Mouse (Mus musculus) hindbrain, embryonic 11.5 days (tissue): ENCODE data around the gene Cap2. TPM values are rescaled to one million over a fixed set of nuclear protein-coding genes. Genes with fewer than 3 reads are reported as not detected.
A peak's percentile ranks its signal among the peaks of the same experiment; 100 is the strongest.

Source experiments
- ATAC-seq: fragments of 200-750 bp; cut with Nextera tagmentation; 2 replicates; pipeline ENCODE4 v1.8.0; 2017; ENCODE audit warnings: mild to moderate bottlenecking, moderate TSS enrichment, moderate library complexity; ENCODE audit not compliant: low FRiP score
- DNase-seq: peaks from one replicate; pipeline ENCODE4 v3.0.0-alpha.2; 2015; ENCODE audit warnings: low spot score
- H3K27ac ChIP-seq: fragments of 300-500 bp; sonication (generic); 2 replicates; pipeline ENCODE4 v1.5.1; 2014; ENCODE audit warnings: mild to moderate bottlenecking, low read depth, low read length
- H3K27me3 ChIP-seq: fragments of 300-500 bp; sonication (generic); 2 replicates; pipeline ENCODE4 v1.6.1; 2014; ENCODE audit warnings: mild to moderate bottlenecking, low read length, moderate library complexity, mixed read lengths; ENCODE audit not compliant: control insufficient read depth, insufficient read depth
- H3K36me3 ChIP-seq: fragments of 300-500 bp; sonication (generic); 2 replicates; pipeline ENCODE4 v1.6.1; 2014; ENCODE audit warnings: mild to moderate bottlenecking, low read length, moderate library complexity, mixed read lengths; ENCODE audit not compliant: control insufficient read depth, insufficient read depth
- H3K4me1 ChIP-seq: fragments of 300-500 bp; sonication (generic); replicated peaks from 2 replicates; pipeline ENCODE4 v1.6.1; 2014; ENCODE audit warnings: low read length, mixed read lengths; ENCODE audit not compliant: control insufficient read depth, insufficient read depth
- H3K4me2 ChIP-seq: fragments of 300-500 bp; sonication (generic); replicated peaks from 2 replicates; pipeline ENCODE4 v1.6.1; 2014; ENCODE audit warnings: mild to moderate bottlenecking, low read depth, low read length
- H3K4me3 ChIP-seq: fragments of 300-500 bp; sonication (generic); 2 replicates; pipeline ENCODE4 v1.5.1; 2014; ENCODE audit warnings: low read depth, low read length
- H3K9ac ChIP-seq: fragments of 300-500 bp; sonication (generic); 2 replicates; pipeline ENCODE4 v1.6.1; 2014; ENCODE audit warnings: low read depth, low read length
- H3K9me3 ChIP-seq: fragments of 300-500 bp; sonication (generic); 2 replicates; pipeline ENCODE4 v1.6.1; 2016; ENCODE audit warnings: low read length; ENCODE audit not compliant: control insufficient read depth
- WGBS: fragments of 180-500 bp; shearing (Covaris S2); extraction: QIAGEN DNeasy Blood & Tissue Kit; methylation state at CpG from one replicate; pipeline ENCODE4 v1.1.7; 2014; 5-methylcytosine and 5-hydroxymethylcytosine counted together
- polyA plus RNA-seq: library from polyadenylated mRNA; unstranded; fragments of >200 nt; fragmentation: Nextera tagmentation; extraction: Ambion mirVana; gene quantifications from 2 replicates; pipeline ENCODE4 v1.2.1, GENCODE M21; 2014

Cap2 gene
- polyA plus RNA-seq, 1 experiment from 2014 or later: 7.1 TPM

DNA sequence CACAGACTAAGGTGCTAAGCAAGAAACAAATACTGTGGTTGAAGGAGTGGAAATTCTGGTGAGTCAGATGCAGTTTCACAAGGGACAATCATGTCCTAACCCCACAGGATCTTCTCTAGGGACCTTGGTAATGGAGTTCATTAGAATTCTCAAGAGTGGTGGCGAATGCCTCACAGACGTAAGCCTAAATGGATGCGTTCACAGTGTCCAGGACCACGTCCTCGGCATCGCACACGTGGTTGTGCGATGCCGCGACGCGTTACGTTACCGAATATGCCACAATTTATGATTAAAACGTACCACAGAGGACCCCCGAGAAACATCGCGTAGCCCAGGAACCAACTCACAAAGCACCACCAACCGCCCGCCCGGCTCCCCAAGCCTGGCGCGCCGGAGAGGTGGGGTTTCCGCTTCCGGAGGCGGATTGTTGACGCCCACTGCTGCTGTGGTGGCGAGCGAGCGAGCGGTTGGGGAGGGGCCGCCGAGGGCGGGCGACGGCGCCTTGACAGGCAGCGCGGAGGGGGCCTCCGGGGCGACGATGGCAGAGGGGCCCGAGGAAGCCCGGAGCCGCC lies 167.5 kb downstream of the Cap2 start, which contains the start of gene Fam8a1:
TSS of gene Fam8a1 (plus strand) at position 475 of the 572 bp plus-strand sequence.
- DNase-seq: peak; percentile 96
- ATAC-seq: peak; percentile 95
- Histone ChIP-seq H3K4me1 (no peaks in the 10 kb centered on the region), H3K9ac (peak within 1 kb of the TSS; percentile 86), H3K27me3 (no peaks in the 10 kb centered on the region), H3K9me3 (no peaks in the 10 kb centered on the region), H3K4me2 (peak within 1 kb of the TSS; percentile 92), H3K27ac (peak within 1 kb of the TSS; percentile 80), H3K36me3 (0 out of 2 replicates have a peak, but pooled peaks cover 2% of the 10 kb centered on the region), H3K4me3 (peak within 1 kb of the TSS; percentile 95)
- 1% methylated on average over 39 of the region's 46 CpGs for WGBS

DNA sequence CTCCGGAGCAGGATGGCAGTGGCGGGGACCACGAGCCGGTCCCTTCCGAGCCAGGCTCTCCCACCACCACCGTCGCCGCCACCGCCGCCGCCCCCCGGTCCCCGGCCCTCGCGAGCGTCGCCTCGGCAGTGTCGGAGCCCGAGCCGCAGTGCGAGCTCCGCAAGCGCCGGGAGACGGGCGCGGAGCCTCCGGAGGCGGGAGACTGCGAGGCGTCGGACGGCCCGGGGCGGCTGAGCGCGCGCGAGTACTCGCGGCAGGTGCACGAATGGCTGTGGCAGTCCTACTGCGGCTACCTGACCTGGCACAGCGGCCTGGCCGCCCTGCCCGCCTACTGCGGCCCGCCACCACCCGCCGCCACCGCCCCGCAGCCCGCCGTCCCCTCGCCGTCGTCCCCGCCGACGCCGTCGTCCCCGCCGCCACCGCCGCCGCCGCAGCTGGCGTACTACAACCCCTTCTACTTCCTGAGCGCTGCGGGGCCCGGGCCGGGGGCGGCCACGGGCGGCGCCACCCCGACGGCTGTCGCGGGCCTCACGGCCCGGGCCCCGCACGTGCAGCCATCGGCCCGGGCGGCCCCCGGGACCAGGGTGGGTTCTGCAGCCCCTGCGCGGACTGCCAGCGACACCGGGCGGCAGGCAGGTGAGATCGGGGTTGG lies 168.1 kb downstream of the Cap2 start:
- Histone ChIP-seq H3K27ac (peak overlapping the region; percentile 80), H3K27me3 (no peaks in the 10 kb centered on the region), H3K36me3 (0 out of 2 replicates have a peak, but pooled peaks cover 2% of the 10 kb centered on the region), H3K4me3 (peak overlapping the region; percentile 95), H3K9me3 (no peaks in the 10 kb centered on the region), H3K9ac (peak overlapping the region; percentile 86), H3K4me1 (no peaks in the 10 kb centered on the region), H3K4me2 (peak overlapping the region; percentile 92)
- ATAC-seq: peak; percentile 81
- no peak for DNase-seq
- under 1% methylated on average over 30 of the region's 96 CpGs for WGBS

DNA sequence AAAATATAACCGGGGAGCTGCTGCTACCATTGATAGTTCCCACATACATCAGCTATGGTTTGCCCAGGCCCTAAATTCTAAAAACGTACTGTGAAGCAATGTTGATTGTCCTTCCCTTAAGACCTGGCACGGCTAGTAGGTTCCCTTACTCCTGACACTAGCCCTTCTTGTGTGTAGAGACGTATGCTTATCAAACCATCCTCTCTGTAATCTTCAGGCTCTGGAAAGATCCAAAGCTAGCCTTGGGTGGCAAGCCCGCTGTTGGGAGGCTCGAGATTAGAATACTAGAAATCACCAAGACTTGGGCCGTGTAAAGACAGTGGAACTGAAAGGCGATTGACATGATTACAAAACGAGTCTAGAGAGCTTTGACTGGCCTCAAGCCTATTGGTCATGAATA lies 168.9 kb downstream of the Cap2 start:
- Histone ChIP-seq H3K9me3 (no peaks in the 10 kb centered on the region), H3K4me3 (peak overlapping the region; percentile 95), H3K27ac (no peak overlapping the region), H3K27me3 (no peaks in the 10 kb centered on the region), H3K9ac (no peak overlapping the region; the same call in 1 of the 2 replicates), H3K36me3 (0 out of 2 replicates have a peak, but pooled peaks cover 2% of the 10 kb centered on the region), H3K4me2 (peak overlapping the region; percentile 92), H3K4me1 (no peaks in the 10 kb centered on the region)
- peak; percentile 7 for DNase-seq
- WGBS: 70% methylated on average over 9 of the region's 9 CpGs
- ATAC-seq: no peak

DNA sequence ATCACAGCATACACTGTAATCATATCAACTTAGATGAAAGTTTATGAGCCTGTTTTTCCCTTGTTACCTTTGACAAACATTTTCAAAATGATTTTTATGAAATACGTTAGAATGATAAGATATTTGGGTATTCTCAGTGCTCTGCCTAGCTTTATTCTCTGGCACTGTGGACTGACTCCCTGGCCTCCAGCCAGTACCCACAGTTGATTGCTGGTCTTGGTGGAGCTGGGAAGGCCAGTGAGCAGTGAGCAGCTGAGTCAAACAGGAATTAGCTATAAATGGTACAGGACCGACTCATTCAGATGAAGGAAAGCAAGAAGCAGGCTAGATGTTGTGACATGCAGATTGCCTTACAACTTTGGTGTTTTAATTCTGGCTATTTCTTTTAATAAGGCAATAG lies 173.0 kb downstream of the Cap2 start:
- Histone ChIP-seq H3K4me1 (no peaks in the 10 kb centered on the region), H3K9ac (no peak overlapping the region), H3K27me3 (no peaks in the 10 kb centered on the region), H3K27ac (no peak overlapping the region), H3K9me3 (no peaks in the 10 kb centered on the region), H3K4me3 (no peak overlapping the region), H3K4me2 (no peak overlapping the region), H3K36me3 (0 out of 2 replicates have a peak, but pooled peaks cover 2% of the 10 kb centered on the region)
- no peak for DNase-seq
- WGBS: 90% methylated on average over 2 of the region's 2 CpGs
- ATAC-seq: no peak

DNA sequence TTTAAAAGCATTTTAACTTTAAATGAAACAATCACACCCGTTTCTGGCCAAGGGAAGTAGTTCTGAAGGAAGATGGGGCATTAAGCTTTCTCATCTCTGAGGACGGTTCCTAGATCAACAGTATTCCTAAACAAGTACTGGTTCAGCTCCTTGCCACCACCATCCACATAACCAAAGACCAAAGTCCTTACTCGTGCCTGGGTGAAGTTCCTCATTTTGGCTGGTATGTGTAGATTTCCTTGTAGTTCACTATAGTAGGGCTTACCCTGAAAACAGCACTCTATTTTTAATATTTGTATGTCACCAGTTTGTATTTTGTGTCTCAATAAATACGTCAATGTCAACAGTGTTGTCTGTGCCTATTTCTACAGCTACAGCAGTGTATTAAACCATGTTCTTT lies 176.1 kb downstream of the Cap2 start:
- H3K4me3 ChIP-seq: no peak overlapping the region
- no peak overlapping the region for H3K9ac ChIP-seq
- no peak for DNase-seq
- no peak overlapping the region for H3K27ac ChIP-seq
- 85% methylated on average over 4 of the region's 4 CpGs for WGBS
- H3K36me3 ChIP-seq: 0 out of 2 replicates have a peak, but pooled peaks cover 2% of the 10 kb centered on the region
- ATAC-seq: no peak
- no peaks in the 10 kb centered on the region for H3K27me3 ChIP-seq
- H3K4me2 ChIP-seq: no peak overlapping the region
- no peaks in the 10 kb centered on the region for H3K4me1 ChIP-seq
- no peaks in the 10 kb centered on the region for H3K9me3 ChIP-seq

DNA sequence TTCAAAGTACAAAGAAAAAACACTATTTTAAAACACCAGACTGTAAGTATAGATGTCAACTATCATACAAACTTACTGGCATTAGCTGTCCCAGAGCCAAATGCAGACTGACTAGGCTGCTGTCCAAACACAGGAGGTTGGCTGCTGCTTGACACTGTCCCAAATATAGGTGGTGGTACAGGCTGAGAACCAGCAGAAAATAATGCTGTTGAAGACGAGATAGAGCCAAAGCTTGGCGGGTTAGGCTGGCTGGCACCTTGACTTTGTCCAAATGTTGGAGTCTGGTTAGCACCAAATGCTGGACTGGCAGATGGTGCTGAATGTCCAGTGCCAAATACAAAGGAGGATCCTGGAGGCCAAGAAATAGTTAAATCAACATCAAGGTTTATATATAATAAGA lies 181.3 kb downstream of the Cap2 start:
- H3K36me3 ChIP-seq: peaks cover 6% of the 10 kb centered on the region; the same call in 1 of the 2 replicates
- H3K9ac ChIP-seq: no peak overlapping the region
- H3K27ac ChIP-seq: no peak overlapping the region
- H3K4me1 ChIP-seq: no peaks in the 10 kb centered on the region
- H3K27me3 ChIP-seq: no peaks in the 10 kb centered on the region
- H3K9me3 ChIP-seq: no peaks in the 10 kb centered on the region
- DNase-seq (no peak), ATAC-seq (no peak)
- no peak overlapping the region for H3K4me2 ChIP-seq
- 86% methylated on average over 2 of the region's 2 CpGs for WGBS
- H3K4me3 ChIP-seq: no peak overlapping the region

DNA sequence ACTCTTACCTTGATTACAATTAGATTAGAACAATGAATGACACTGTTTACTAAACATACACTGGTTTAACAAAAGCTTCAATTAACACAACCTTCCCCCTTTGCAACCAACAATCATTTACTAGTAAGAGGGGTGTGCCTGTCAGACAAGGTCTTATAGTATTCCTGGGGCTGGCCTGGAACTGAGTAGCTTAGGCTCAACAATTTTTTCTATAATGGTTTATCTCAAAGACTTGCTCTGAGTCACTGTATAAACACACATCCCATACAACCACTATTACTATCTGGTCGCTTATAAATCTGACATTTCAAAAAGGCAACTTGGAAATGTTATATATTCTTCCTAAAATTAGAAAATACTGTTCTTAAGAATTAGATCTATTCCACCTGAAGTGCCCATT lies 181.7 kb downstream of the Cap2 start:
- ATAC-seq: no peak
- no peaks in the 10 kb centered on the region for H3K4me1 ChIP-seq
- H3K27ac ChIP-seq: no peak overlapping the region
- no peak overlapping the region for H3K9ac ChIP-seq
- no peak for DNase-seq
- H3K36me3 ChIP-seq: peaks cover 6% of the 10 kb centered on the region; the same call in 1 of the 2 replicates
- 93% methylated on average over 1 of the region's 1 CpGs for WGBS
- H3K9me3 ChIP-seq: no peaks in the 10 kb centered on the region
- no peaks in the 10 kb centered on the region for H3K27me3 ChIP-seq
- no peak overlapping the region for H3K4me3 ChIP-seq
- H3K4me2 ChIP-seq: no peak overlapping the region

DNA sequence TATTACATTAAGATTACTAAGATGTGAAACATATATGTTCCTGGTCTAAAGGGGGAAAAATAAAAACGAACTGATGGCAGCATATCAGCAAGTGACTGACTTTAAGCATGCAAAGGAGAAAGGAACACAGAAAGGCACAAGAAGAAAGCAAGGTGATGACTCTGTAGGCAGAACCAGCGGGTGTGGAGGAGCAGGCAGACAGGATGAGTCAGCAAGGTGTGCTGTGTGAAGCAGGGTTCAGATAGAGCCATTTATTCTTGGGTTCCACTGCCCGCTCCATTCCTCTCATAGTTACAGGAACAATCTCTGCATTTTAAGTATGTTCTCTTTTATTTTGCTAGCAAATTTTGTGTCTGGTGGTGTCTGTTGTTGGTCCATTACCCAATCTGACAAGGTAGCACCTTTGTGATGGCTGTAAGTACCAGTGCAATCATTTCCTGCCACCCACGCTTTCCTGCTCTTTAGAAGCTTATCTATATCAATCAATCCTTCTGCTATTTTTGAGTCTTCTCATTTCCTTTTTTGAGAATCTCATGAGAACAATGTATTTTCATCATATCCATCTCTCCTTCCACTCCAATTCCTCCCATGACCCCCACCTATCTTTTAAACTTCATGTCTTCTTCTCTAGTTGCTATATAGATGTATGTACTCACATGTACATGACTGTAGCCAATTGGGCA lies 189.1 kb downstream of the Cap2 start:
- H3K9me3 ChIP-seq: no peaks in the 10 kb centered on the region
- no peak overlapping the region for H3K9ac ChIP-seq
- 91% methylated on average over 4 of the region's 4 CpGs for WGBS
- H3K4me3 ChIP-seq: no peak overlapping the region
- H3K4me2 ChIP-seq: no peak overlapping the region
- DNase-seq: no peak
- peaks cover 3% of the 10 kb centered on the region; the same call in 1 of the 2 replicates for H3K36me3 ChIP-seq
- no peak overlapping the region for H3K27ac ChIP-seq
- H3K27me3 ChIP-seq: no peaks in the 10 kb centered on the region
- no peaks in the 10 kb centered on the region for H3K4me1 ChIP-seq
- ATAC-seq: no peak
